In the genomic region with DNA sequence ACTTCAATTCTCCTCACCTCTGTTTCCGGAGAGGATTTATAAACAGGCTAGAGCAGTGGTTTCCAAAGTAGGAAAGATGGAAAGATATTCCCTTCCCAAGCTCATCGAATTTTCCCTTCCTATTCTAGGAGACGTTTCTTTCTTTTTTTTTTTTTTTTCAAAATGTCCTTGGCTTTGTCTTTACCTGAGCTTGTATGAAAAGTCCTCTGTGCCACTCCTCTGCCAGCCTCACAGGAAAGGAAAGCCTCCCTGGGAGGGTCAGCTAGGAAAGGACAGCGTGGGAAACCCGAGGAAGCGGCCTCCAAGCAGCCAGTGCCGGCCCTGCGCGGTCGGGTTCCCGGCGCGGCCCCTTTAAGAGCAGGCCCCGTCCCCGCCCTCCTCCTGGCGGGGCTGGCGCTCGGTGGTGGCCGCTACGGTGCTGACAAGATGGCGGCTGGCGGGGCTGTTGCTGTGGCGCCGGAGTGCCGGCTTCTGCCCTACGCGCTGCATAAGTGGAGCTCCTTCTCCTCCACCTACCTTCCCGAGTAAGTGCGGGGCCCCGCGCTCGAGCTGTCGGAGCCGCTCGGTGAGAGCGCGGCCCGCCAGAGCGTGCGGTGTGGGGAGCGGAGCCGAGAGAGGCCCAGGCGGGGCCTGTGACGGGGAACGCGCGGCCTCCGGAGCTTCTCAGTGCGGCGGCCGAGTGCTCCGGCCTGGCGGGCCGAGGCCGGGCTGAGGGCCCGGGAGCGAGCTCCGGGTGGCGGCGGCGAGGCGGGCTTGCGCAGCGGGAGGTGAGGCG, we compare ENCODE assay signal across 7 mouse cellular contexts. TPM values are rescaled to one million over a fixed set of nuclear protein-coding genes. Genes with fewer than 3 reads are reported as not detected.
DNase-seq lines count a peak whose midpoint lies in the region; ATAC-seq lines count a peak whose summit lies in the region.

TSS of gene Mkln1 (plus strand) at position 305 of the 775 bp plus-strand sequence.

- no peaks in the 10 kb centered on the region for H3K27me3 ChIP-seq in embryonic facial prominence, embryonic 10.5 days (replicated peaks; ENCODE audit: low read depth, poor library complexity, severe bottlenecking)
- no peaks in the 10 kb centered on the region for H3K27me3 ChIP-seq in limb, embryonic 10.5 days (ENCODE audit: low read depth, poor library complexity, severe bottlenecking)
- no peaks in the 10 kb centered on the region for H3K27me3 ChIP-seq in midbrain, embryonic 13.5 days

- H3K27ac ChIP-seq in embryonic facial prominence, embryonic 10.5 days (replicated peaks) = peak within 1 kb of the TSS; percentile 99
- peak within 1 kb of the TSS; percentile 99 for H3K27ac ChIP-seq in limb, embryonic 10.5 days
- peak within 1 kb of the TSS; percentile 94 for H3K27ac ChIP-seq in midbrain, embryonic 13.5 days

- DNase-seq in adrenal gland, postnatal 10 days = peak; percentile 95
- DNase-seq in embryonic facial prominence, embryonic 10.5 days (ENCODE audit: low spot score) = peak; percentile 94
- DNase-seq in kidney, adult 11 months = peak; percentile 90
- DNase-seq in limb, embryonic 10.5 days (ENCODE audit: low spot score) = peak; percentile 93
- DNase-seq in spleen, adult 12 weeks (ENCODE audit: low spot score) = peak; percentile 81

- H3K36me3 ChIP-seq in embryonic facial prominence, embryonic 10.5 days (replicated peaks) = no peaks in the 10 kb centered on the region
- no peaks in the 10 kb centered on the region for H3K36me3 ChIP-seq in limb, embryonic 10.5 days
- H3K36me3 ChIP-seq in midbrain, embryonic 13.5 days = no peaks in the 10 kb centered on the region

- H3K4me2 ChIP-seq in midbrain, embryonic 13.5 days (replicated peaks) = peak within 1 kb of the TSS; percentile 94

- WGBS in embryonic facial prominence, embryonic 10.5 days = under 1% methylated on average over 65 of the region's 65 CpGs
- WGBS in limb, embryonic 10.5 days = 1% methylated on average over 65 of the region's 65 CpGs
- WGBS in midbrain, embryonic 13.5 days = under 1% methylated on average over 57 of the region's 65 CpGs

- peak within 1 kb of the TSS; percentile 98 for H3K9ac ChIP-seq in midbrain, embryonic 13.5 days (replicated peaks)

- H3K4me1 ChIP-seq in embryonic facial prominence, embryonic 10.5 days = peaks cover 37% of the 10 kb centered on the region
- peaks cover 24% of the 10 kb centered on the region for H3K4me1 ChIP-seq in limb, embryonic 10.5 days
- peaks cover 43% of the 10 kb centered on the region for H3K4me1 ChIP-seq in midbrain, embryonic 13.5 days (replicated peaks)

- H3K9me3 ChIP-seq in embryonic facial prominence, embryonic 10.5 days = no peaks in the 10 kb centered on the region
- no peaks in the 10 kb centered on the region for H3K9me3 ChIP-seq in limb, embryonic 10.5 days (replicated peaks)
- H3K9me3 ChIP-seq in midbrain, embryonic 13.5 days = no peaks in the 10 kb centered on the region

- peak; percentile 89 for ATAC-seq in granulocyte monocyte progenitor cell, adult 5-6 weeks (replicated peaks; ENCODE audit: poor library complexity, severe bottlenecking)
- ATAC-seq in midbrain, embryonic 13.5 days = peak; percentile 99

- peak within 1 kb of the TSS; percentile 97 for H3K4me3 ChIP-seq in embryonic facial prominence, embryonic 10.5 days
- H3K4me3 ChIP-seq in limb, embryonic 10.5 days = peak within 1 kb of the TSS; percentile 100
- H3K4me3 ChIP-seq in midbrain, embryonic 13.5 days (replicated peaks) = peak within 1 kb of the TSS; percentile 94

RNA-seq across cellular contexts. Expression of gene Mkln1, which starts in this region (rescaled TPM):
- total RNA-seq in adrenal gland, postnatal 10 days (2021) = 100 to 1,000 TPM; 168 to 186 TPM
- 210 and 227 TPM in 2 replicates for polyA plus RNA-seq in embryonic facial prominence, embryonic 10.5 days (2016; fragmentation: Nextera tagmentation; extraction: Ambion mirVana)
- 78.8 and 118 TPM in 2 replicates for total RNA-seq in granulocyte monocyte progenitor cell, adult 5-6 weeks (2014; fragmentation: Nextera tagmentation)
- total RNA-seq in granulocyte monocyte progenitor cell, adult 5-6 weeks (2017) = 152 and 153 TPM in 2 replicates
- 196 and 210 TPM in 2 replicates for polyA plus RNA-seq in limb, embryonic 10.5 days (2016; fragmentation: Nextera tagmentation; extraction: Ambion mirVana)
- polyA plus RNA-seq in midbrain, embryonic 13.5 days (2015; fragmentation: Nextera tagmentation; extraction: Ambion mirVana) = 155 and 167 TPM in 2 replicates

Comparison
In these comparisons a context has a peak if more than half of its experiments do, and no peak if none do; other contexts are left out.
1. Peak in every context shown above with its lines: DNase-seq, ATAC-seq, H3K4me3 ChIP-seq and H3K27ac ChIP-seq.